Mouse (Mus musculus): ENCODE results near the gene Ccdc51. TPM values are rescaled to one million over a fixed set of nuclear protein-coding genes. Genes with fewer than 3 reads are reported as not detected.
A peak's percentile ranks its signal among the peaks of the same experiment; 100 is the strongest.

The Ccdc51 gene
- total RNA-seq (2021): 1 to 10 TPM; 8.7 to 9.3 TPM
- long read RNA-seq, partial matches to known transcripts: 2 of 6 reads
- long read RNA-seq, other reads (novel, unspliced or antisense): 0 of 6 reads

- DNase-seq (ENCODE audit: low spot score in 2 of 2): peak; percentile 87 to 93
Measured at GRCm38 (mm10) chr9:109082124-109082800, at the start of gene Ccdc51, which contains the start of gene Tma7. Gene Ccdc51, plus strand, starts transcription at chr9:109082493. Gene Tma7, minus strand, starts transcription at chr9:109082587.

DNA sequence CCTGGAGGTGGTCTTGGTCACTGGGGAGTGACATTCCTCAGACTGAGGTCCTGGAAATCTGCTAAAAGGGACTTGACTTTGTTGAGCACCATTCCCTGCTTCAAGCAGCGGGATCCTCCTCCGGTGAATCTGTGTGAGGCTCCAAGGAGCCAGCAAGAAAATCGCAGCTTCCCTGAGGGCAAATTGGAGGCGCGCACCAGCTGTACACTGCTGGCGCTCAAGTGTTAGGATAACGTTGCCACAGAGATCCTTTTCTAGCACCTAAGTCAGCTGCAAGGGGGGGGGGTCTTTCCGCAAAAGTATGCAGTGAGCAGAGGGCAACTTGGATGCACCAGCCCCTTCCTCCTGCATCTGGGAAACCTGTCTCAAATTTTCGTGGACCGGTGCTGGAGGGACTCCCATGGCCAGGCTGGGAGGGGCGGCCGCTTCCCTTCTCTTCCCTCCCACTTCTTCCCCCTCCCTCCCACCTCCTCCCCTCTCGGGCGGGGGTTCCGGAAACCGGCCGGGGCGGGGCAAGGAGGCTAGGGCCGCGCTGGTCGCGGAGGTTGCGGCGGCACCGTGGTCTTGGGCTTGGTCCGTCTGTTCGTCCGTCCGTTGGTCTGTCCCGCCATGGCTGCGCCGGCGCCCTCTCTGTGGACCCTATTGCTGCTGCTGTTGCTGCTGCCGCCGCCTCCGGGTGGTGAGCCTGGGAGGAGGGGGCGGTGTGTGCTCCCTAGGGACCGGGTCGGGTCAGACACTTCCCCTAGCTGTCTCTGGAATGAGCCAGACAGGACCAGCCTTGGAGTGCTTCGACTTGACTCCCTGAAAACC lies 44.0 kb upstream of the Ccdc51 start, which contains the start of gene Shisa5:
Shisa5 (plus strand) TSS at position 480 of the 810 bp plus-strand sequence.
- no peak for DNase-seq (ENCODE audit: low spot score in 2 of 2)

GRCm38 (mm10) chr9:109038901-109039364 lies 43.4 kb upstream of the Ccdc51 start:
- DNase-seq (ENCODE audit: low spot score in 2 of 2): no peak

- DNase-seq (ENCODE audit: low spot score in 2 of 2): no peak
Measured at GRCm38 (mm10) chr9:109039681-109040080, 42.6 kb upstream of the Ccdc51 start.

DNA sequence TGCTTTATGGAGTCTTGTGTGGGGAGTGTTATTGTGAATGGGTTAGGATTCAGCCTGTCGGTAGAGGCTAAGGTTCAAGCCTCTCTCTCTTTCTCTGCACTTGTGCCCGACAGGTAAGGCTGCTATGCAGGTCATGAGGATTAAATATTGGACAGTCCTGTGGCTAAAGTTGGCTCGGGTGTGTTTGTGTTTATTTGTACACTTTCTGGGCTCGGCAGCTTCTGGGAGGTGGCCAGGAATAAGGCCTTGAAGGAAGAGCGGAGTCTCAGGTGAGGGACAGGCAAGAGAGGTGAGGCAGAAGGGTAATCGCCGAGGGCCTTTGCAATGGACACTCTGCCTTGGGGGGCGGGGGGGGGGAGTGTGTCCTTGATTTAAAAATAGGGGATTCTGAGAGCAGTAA lies 42.1 kb upstream of the Ccdc51 start:
- DNase-seq (ENCODE audit: low spot score in 2 of 2): no peak

DNA sequence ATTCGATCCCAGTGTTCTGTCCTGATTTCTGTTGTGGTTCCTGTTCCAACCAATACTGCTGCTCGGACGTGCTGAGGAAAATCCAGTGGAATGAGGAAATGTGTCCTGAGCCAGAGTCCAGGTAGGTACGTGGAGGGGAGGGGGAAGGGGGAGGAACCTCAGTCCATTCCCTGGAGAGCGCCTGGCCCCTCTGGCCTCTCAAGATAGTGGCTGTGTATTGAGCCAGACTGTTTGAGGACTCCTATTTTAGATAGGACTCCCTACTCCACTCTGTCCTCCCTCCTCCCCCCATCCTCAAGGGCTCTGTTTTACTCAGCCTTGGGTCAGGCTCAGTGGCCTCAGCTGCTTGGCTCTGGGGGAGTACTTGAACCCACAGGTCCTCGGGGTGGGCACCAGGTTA lies 41.4 kb upstream of the Ccdc51 start:
- DNase-seq (ENCODE audit: low spot score in 2 of 2): no peak

- DNase-seq (ENCODE audit: low spot score in 2 of 2): no peak
Measured at GRCm38 (mm10) chr9:109041351-109041750, 40.9 kb upstream of the Ccdc51 start.

DNA sequence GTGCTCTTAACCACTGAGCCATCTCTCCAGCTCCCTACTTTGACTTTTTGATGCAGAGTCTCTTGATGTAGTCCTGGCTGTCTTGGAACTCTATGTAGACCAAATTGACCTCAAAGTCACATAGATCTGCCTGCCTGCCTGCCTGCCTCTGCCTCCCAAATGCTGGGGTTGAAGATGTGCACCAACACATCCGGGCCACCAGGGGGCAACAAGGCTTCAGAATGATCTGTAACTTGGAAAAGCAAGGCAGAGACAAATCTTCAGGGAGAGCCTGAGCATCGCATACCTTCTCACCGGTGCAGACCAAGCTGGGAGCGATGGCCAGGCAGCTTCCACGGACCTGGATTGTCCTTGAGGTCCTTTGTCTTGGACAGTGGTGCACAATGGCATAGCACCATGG lies 36.0 kb upstream of the Ccdc51 start:
- peak in 1 of 2 experiments; percentile 52 for DNase-seq (ENCODE audit: low spot score in 2 of 2)

- DNase-seq (ENCODE audit: low spot score in 2 of 2): no peak
Measured at GRCm38 (mm10) chr9:109049316-109049715, 33.0 kb upstream of the Ccdc51 start.

GRCm38 (mm10) chr9:109049996-109050673 lies 32.2 kb upstream of the Ccdc51 start:
- no peak for DNase-seq (ENCODE audit: low spot score in 2 of 2)

DNA sequence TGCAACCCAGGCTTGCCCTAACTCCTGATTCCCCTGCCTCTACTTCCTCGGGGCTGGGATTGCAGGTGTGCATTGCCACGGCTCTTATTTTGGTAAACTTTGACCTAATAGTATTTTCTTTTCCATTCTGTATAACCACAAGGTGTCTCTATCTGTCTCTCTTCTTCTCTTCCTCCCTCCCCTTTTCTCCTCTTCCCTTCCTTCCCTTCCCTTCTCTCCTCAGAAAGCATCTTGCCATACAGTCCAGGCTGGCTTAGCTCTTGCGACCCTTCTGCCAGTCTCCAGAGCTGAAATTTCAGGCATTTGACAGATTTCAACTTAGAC lies 31.7 kb upstream of the Ccdc51 start:
- no peak for DNase-seq (ENCODE audit: low spot score in 2 of 2)

DNA sequence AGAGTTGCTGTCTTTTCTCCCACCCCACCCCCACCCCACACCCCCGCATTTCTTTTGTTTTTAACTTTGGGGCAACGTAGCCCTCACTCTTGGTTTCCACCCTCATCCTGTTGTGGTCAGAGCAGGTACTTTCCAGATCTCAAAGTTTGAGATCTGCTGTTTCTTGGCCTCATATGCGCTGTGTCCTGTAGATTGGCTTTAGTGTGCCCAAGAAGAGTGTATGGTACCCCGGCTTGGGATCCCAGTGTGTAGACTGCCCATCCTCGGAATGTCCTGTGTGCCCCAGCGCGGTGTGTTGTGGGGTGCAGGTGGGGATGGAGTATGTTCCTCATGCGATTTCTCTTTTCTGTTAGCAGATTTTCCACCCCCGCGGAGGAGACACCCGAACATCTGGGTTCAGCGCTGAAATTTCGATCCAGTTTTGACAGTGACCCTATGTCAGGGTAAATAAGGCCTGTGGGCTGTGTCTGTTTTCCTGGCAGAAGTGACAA lies 31.2 kb upstream of the Ccdc51 start:
- no peak for DNase-seq (ENCODE audit: low spot score in 2 of 2)

DNA sequence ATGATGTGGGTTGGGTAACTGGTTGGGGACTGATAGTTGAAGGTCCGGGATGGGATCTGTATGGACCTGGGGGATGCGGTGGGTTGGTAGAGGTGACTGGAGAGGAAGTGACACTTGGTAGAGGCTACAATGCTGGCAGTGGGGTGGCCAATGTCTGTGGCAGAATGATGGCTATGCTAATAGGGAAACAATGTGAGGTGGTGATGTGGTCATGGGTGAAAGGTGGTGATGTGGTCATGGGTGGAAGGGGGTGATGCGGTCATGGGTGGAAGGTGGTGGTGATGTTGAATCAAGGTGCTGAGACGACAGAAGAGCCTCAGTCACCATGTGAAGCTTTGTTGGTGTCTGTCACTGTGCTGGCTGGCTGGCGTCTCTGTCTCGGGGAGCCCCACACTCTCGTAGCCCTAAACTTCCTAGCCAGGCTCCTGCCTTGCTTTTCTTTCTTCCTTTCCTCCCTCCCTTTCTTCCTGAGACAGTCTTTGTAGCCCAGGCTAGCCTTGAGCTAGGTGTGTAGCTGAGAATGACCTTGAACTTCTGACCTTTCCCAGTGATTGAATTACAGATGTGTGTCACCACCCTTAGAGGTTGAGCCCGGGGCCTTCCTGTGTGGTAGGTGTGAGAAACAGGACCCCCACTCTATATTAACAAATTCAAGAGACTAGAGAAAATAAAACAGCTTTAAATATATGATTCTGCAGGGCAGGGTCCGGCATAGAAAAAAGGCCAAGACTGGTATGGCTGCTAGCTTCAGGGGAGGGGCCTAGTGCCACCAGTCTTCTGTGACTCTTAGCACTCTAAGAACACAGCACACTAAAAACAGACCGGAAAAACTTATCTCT lies 30.4 kb upstream of the Ccdc51 start:
- DNase-seq (ENCODE audit: low spot score in 2 of 2): no peak

GRCm38 (mm10) chr9:109052490-109053260 lies 29.6 kb upstream of the Ccdc51 start:
- DNase-seq (ENCODE audit: low spot score in 2 of 2): no peak

DNA sequence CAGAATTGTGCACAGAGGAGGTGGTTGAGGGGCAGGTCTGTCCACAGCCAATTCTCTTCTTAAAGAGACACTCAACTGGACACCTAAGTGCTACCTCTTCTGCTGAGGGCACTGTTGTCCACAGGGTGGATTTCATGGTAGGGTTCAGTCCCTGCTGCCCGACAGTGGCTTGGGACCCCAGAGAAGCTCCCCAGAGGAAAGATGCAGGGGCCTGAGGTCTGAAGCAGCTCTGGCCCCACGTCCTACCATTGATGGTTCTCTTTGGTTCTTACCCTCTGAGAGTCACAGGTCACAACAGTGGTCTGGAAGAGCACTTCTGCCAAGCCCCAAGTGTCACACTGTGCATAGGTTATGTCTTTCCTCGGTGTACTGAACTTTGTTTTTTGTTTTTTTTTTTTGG lies 28.9 kb upstream of the Ccdc51 start:
- no peak for DNase-seq (ENCODE audit: low spot score in 2 of 2)

- DNase-seq (ENCODE audit: low spot score in 2 of 2): no peak
Measured at GRCm38 (mm10) chr9:109053851-109054250, 28.4 kb upstream of the Ccdc51 start.

- peak; percentile 75 to 80 for DNase-seq (ENCODE audit: low spot score in 2 of 2)
Measured at GRCm38 (mm10) chr9:109054712-109055111, 27.6 kb upstream of the Ccdc51 start.

GRCm38 (mm10) chr9:109055271-109056030 lies 26.8 kb upstream of the Ccdc51 start:
- DNase-seq (ENCODE audit: low spot score in 2 of 2): no peak

- DNase-seq (ENCODE audit: low spot score in 2 of 2): no peak
Measured at GRCm38 (mm10) chr9:109056081-109056690, 26.1 kb upstream of the Ccdc51 start.
